Mouse (Mus musculus): Measurements from ENCODE around the gene Olfr957. TPM values are rescaled to one million over a fixed set of nuclear protein-coding genes. Genes with fewer than 3 reads are reported as not detected.
A peak's percentile ranks its signal among the peaks of the same experiment; 100 is the strongest.

Olfr957 gene
- polyA plus RNA-seq, 1 experiment from 2014 or later: not detected

GRCm38 (mm10) chr9:39518595-39518994 lies 3.0 kb upstream of the Olfr957 start:
- ATAC-seq: no peak

GRCm38 (mm10) chr9:39509412-39509811 lies 6.2 kb downstream of the Olfr957 start:
- Histone ChIP-seq H3K4me2 (replicated peaks; ENCODE audit: low read depth, low read length) (no peak overlapping the region), H3K4me3 (ENCODE audit: low read depth, low read length) (no peak overlapping the region), H3K27ac (ENCODE audit: low read length) (no peak overlapping the region), H3K9ac (replicated peaks; ENCODE audit: low read depth) (no peak overlapping the region), H3K4me1 (ENCODE audit: insufficient read depth, low read depth, low read length) (no peaks in the 10 kb centered on the region), H3K36me3 (ENCODE audit: insufficient read depth, low read length) (no peaks in the 10 kb centered on the region), H3K9me3 (ENCODE audit: low read length) (no peaks in the 10 kb centered on the region), H3K27me3 (replicated peaks; ENCODE audit: insufficient read depth, low read length) (no peaks in the 10 kb centered on the region)
- ATAC-seq (no peak), DNase-seq (ENCODE audit: low spot score) (no peak)
- 68% methylated on average over 9 of the region's 9 CpGs for WGBS
- no peak for TF ChIP-seq EP300 (IDR thresholded peaks at IDR 0.05)
- TF ChIP-seq CTCF (IDR thresholded peaks at IDR 0.05): no peak

More at GRCm38 (mm10) chr9:39518595-39518994, 3.0 kb upstream of the Olfr957 start:
- H3K9ac ChIP-seq (replicated peaks; ENCODE audit: low read depth): no peak overlapping the region
- no peak overlapping the region for H3K27ac ChIP-seq (ENCODE audit: low read length)
- DNase-seq (ENCODE audit: low spot score): no peak
- H3K4me2 ChIP-seq (replicated peaks; ENCODE audit: low read depth, low read length): no peak overlapping the region
- H3K36me3 ChIP-seq (ENCODE audit: insufficient read depth, low read length): no peaks in the 10 kb centered on the region
- H3K4me1 ChIP-seq (ENCODE audit: insufficient read depth, low read depth, low read length): no peaks in the 10 kb centered on the region
- H3K27me3 ChIP-seq (replicated peaks; ENCODE audit: insufficient read depth, low read length): no peaks in the 10 kb centered on the region
- H3K4me3 ChIP-seq (ENCODE audit: low read depth, low read length): no peak overlapping the region
- TF ChIP-seq EP300 (IDR thresholded peaks at IDR 0.05) (no peak), CTCF (IDR thresholded peaks at IDR 0.05) (no peak)
- H3K9me3 ChIP-seq (ENCODE audit: low read length): no peaks in the 10 kb centered on the region

- H3K4me3 ChIP-seq (ENCODE audit: low read depth, low read length): no peak overlapping the region
- no peak overlapping the region for H3K9ac ChIP-seq (replicated peaks; ENCODE audit: low read depth)
- no peak for ATAC-seq
- TF ChIP-seq CTCF (IDR thresholded peaks at IDR 0.05): peak; percentile 63
- TF ChIP-seq EP300 (IDR thresholded peaks at IDR 0.05): no peak
- no peaks in the 10 kb centered on the region for H3K27me3 ChIP-seq (replicated peaks; ENCODE audit: insufficient read depth, low read length)
- H3K9me3 ChIP-seq (ENCODE audit: low read length): no peaks in the 10 kb centered on the region
- WGBS: 11% methylated on average over 6 of the region's 6 CpGs
- no peak overlapping the region for H3K27ac ChIP-seq (ENCODE audit: low read length)
- H3K4me1 ChIP-seq (ENCODE audit: insufficient read depth, low read depth, low read length): no peaks in the 10 kb centered on the region
- no peaks in the 10 kb centered on the region for H3K36me3 ChIP-seq (ENCODE audit: insufficient read depth, low read length)
- H3K4me2 ChIP-seq (replicated peaks; ENCODE audit: low read depth, low read length): no peak overlapping the region
- DNase-seq (ENCODE audit: low spot score): peak; percentile 37
Observed at GRCm38 (mm10) chr9:39508998-39509397, 6.6 kb downstream of the Olfr957 start.

- Histone ChIP-seq H3K27me3 (replicated peaks; ENCODE audit: insufficient read depth, low read length) (no peaks in the 10 kb centered on the region), H3K9ac (replicated peaks; ENCODE audit: low read depth) (no peak within 1 kb of the TSS), H3K4me2 (replicated peaks; ENCODE audit: low read depth, low read length) (no peak within 1 kb of the TSS), H3K36me3 (ENCODE audit: insufficient read depth, low read length) (no peaks in the 10 kb centered on the region), H3K27ac (ENCODE audit: low read length) (no peak within 1 kb of the TSS), H3K9me3 (ENCODE audit: low read length) (no peaks in the 10 kb centered on the region), H3K4me3 (ENCODE audit: low read depth, low read length) (no peak within 1 kb of the TSS), H3K4me1 (ENCODE audit: insufficient read depth, low read depth, low read length) (no peaks in the 10 kb centered on the region)
- no peak for DNase-seq (ENCODE audit: low spot score)
- ATAC-seq: no peak
- TF ChIP-seq EP300 (IDR thresholded peaks at IDR 0.05) (no peak), CTCF (IDR thresholded peaks at IDR 0.05) (no peak)
- WGBS: 54% methylated on average over 2 of the region's 2 CpGs
Observed at GRCm38 (mm10) chr9:39493895-39494294, 21.7 kb downstream of the Olfr957 start, which contains the start of gene Olfr44. Olfr44 (minus strand) TSS chr9:39493995.

- Histone ChIP-seq H3K9me3 (ENCODE audit: low read length) (no peaks in the 10 kb centered on the region), H3K36me3 (ENCODE audit: insufficient read depth, low read length) (no peaks in the 10 kb centered on the region), H3K4me1 (ENCODE audit: insufficient read depth, low read depth, low read length) (no peaks in the 10 kb centered on the region), H3K27me3 (replicated peaks; ENCODE audit: insufficient read depth, low read length) (no peaks in the 10 kb centered on the region), H3K27ac (ENCODE audit: low read length) (no peak within 1 kb of the TSS), H3K4me3 (ENCODE audit: low read depth, low read length) (no peak within 1 kb of the TSS), H3K9ac (replicated peaks; ENCODE audit: low read depth) (no peak within 1 kb of the TSS), H3K4me2 (replicated peaks; ENCODE audit: low read depth, low read length) (no peak within 1 kb of the TSS)
- WGBS: 36% methylated on average over 1 of the region's 1 CpGs
- DNase-seq (ENCODE audit: low spot score) (no peak), ATAC-seq (no peak)
- TF ChIP-seq CTCF (IDR thresholded peaks at IDR 0.05) (no peak), EP300 (IDR thresholded peaks at IDR 0.05) (no peak)
Observed at GRCm38 (mm10) chr9:39471844-39472243, 43.8 kb downstream of the Olfr957 start, which contains the start of gene Olfr955. Olfr955 (minus strand) TSS chr9:39471944.

Other genes with a start within 250 kb of the Olfr957 start
- gene Olfr945, start 239.0 kb downstream of the Olfr957 start, polyA plus RNA-seq (2015; fragmentation: Nextera tagmentation; extraction: Ambion mirVana): not detected in 2 replicates
- not detected in 2 replicates for gene Olfr948, start 189.8 kb downstream of the Olfr957 start, polyA plus RNA-seq (2015; fragmentation: Nextera tagmentation; extraction: Ambion mirVana)
- not detected in 2 replicates for gene Olfr951, start 128.4 kb downstream of the Olfr957 start, polyA plus RNA-seq (2015; fragmentation: Nextera tagmentation; extraction: Ambion mirVana)
- gene Olfr952, start 88.7 kb downstream of the Olfr957 start, polyA plus RNA-seq (2015; fragmentation: Nextera tagmentation; extraction: Ambion mirVana): not detected in 2 replicates
- not detected in 2 replicates for gene Olfr954, start 59.1 kb downstream of the Olfr957 start, polyA plus RNA-seq (2015; fragmentation: Nextera tagmentation; extraction: Ambion mirVana)
- not detected in 2 replicates for gene Olfr955, start 43.9 kb downstream of the Olfr957 start, polyA plus RNA-seq (2015; fragmentation: Nextera tagmentation; extraction: Ambion mirVana)
- gene Olfr44, start 21.8 kb downstream of the Olfr957 start, polyA plus RNA-seq (2015; fragmentation: Nextera tagmentation; extraction: Ambion mirVana): not detected in 2 replicates
- not detected in 2 replicates for gene Olfr958, start 38.2 kb upstream of the Olfr957 start, polyA plus RNA-seq (2015; fragmentation: Nextera tagmentation; extraction: Ambion mirVana)
- not detected in 2 replicates for gene Olfr959, start 59.8 kb upstream of the Olfr957 start, polyA plus RNA-seq (2015; fragmentation: Nextera tagmentation; extraction: Ambion mirVana)
- 1.4 and 1.7 TPM in 2 replicates for gene AW551984, start 88.6 kb upstream of the Olfr957 start, polyA plus RNA-seq (2015; fragmentation: Nextera tagmentation; extraction: Ambion mirVana)
- not detected in 2 replicates for gene Olfr148, start 94.8 kb upstream of the Olfr957 start, polyA plus RNA-seq (2015; fragmentation: Nextera tagmentation; extraction: Ambion mirVana)
- gene Olfr960, start 105.6 kb upstream of the Olfr957 start, polyA plus RNA-seq (2015; fragmentation: Nextera tagmentation; extraction: Ambion mirVana): not detected in 2 replicates
- gene Olfr961, start 129.3 kb upstream of the Olfr957 start, polyA plus RNA-seq (2015; fragmentation: Nextera tagmentation; extraction: Ambion mirVana): not detected in 2 replicates
- not detected in 2 replicates for gene Olfr963, start 151.4 kb upstream of the Olfr957 start, polyA plus RNA-seq (2015; fragmentation: Nextera tagmentation; extraction: Ambion mirVana)
- gene Olfr149, start 191.3 kb upstream of the Olfr957 start, polyA plus RNA-seq (2015; fragmentation: Nextera tagmentation; extraction: Ambion mirVana): not detected in 2 replicates
- gene Olfr965, start 195.5 kb upstream of the Olfr957 start, polyA plus RNA-seq (2015; fragmentation: Nextera tagmentation; extraction: Ambion mirVana): not detected in 2 replicates
- gene Olfr150, start 215.2 kb upstream of the Olfr957 start, polyA plus RNA-seq (2015; fragmentation: Nextera tagmentation; extraction: Ambion mirVana): not detected in 2 replicates
- gene Olfr967, start 230.4 kb upstream of the Olfr957 start, polyA plus RNA-seq (2015; fragmentation: Nextera tagmentation; extraction: Ambion mirVana): not detected in 2 replicates